Mouse (Mus musculus) C2C12 (cell line): ENCODE results near the gene Rims3. TPM values are rescaled to one million over a fixed set of nuclear protein-coding genes. Genes with fewer than 3 reads are reported as not detected.

Experiments
- H3K27me3 ChIP-seq: one replicate; pipeline ENCODE4 v1.6.1; 2011; ENCODE audit not compliant: control insufficient read depth, insufficient read depth, insufficient read length
- H3K36me3 ChIP-seq: one replicate; pipeline ENCODE4 v1.6.1; 2011; ENCODE audit not compliant: control insufficient read depth, insufficient read depth
- H3K4me3 ChIP-seq: one replicate; pipeline ENCODE4 v1.5.1; 2011; ENCODE audit warnings: mild to moderate bottlenecking, control low read depth; ENCODE audit not compliant: poor library complexity, insufficient read depth, severe bottlenecking
- H3K79me2 ChIP-seq: one replicate; pipeline ENCODE4 v1.6.1; 2011; ENCODE audit not compliant: control insufficient read depth, insufficient read depth
- H3K79me3 ChIP-seq: one replicate; pipeline ENCODE4 v1.6.1; 2011; ENCODE audit warnings: low read depth, control low read depth
- H3ac ChIP-seq: one replicate; pipeline ENCODE3; 2011; ENCODE audit warnings: low read depth; ENCODE audit not compliant: control insufficient read depth, insufficient read length
- CEBPB ChIP-seq: IDR thresholded peaks from one replicate; pipeline ENCODE4 v1.6.1; 2011; ENCODE audit warnings: low read depth, mild to moderate bottlenecking, control low read depth, moderate library complexity
- CTCF ChIP-seq: IDR thresholded peaks from one replicate; pipeline ENCODE4 v1.5.1; 2011; ENCODE audit not compliant: control insufficient read depth, insufficient read depth, insufficient read length
- FOSL1 ChIP-seq: IDR thresholded peaks from one replicate; pipeline ENCODE4 v1.8.0; 2011; ENCODE audit warnings: mild to moderate bottlenecking, low read length; ENCODE audit not compliant: poor library complexity, insufficient read depth, severe bottlenecking
- MAX ChIP-seq: IDR thresholded peaks from one replicate; pipeline ENCODE4 v1.6.1; 2011; ENCODE audit warnings: mild to moderate bottlenecking, control low read depth
- MYOD1 ChIP-seq: IDR thresholded peaks from one replicate; pipeline ENCODE4 v1.6.1; 2011; ENCODE audit warnings: low read depth; ENCODE audit not compliant: control insufficient read depth, insufficient read length
- MYOG ChIP-seq: IDR thresholded peaks from one replicate; pipeline ENCODE4 v1.6.1; 2011; ENCODE audit not compliant: control insufficient read depth, insufficient read length; ENCODE audit errors: extremely low read depth
- USF1 ChIP-seq: IDR thresholded peaks from one replicate; pipeline ENCODE4 v1.6.1; 2011; ENCODE audit warnings: low read depth, mild to moderate bottlenecking, control low read depth, moderate library complexity
- long read RNA-seq, 2 experiments: library from polyadenylated mRNA; unstranded; transcript quantifications; one replicate each; pipeline ENCODE4 v2.0.0; 2019 to 2020
- polyA plus RNA-seq: library from polyadenylated mRNA; unstranded; fragments of >200 nt; fragmentation: generic; extraction: Trizol; gene quantifications from one replicate; pipeline ENCODE4 v1.2.1, GENCODE M21; 2012; ENCODE audit warnings: missing spikeins

The Rims3 gene
- polyA plus RNA-seq, result 0.01 TPM
- long read RNA-seq, experiment 1, result 0 reads
- long read RNA-seq, experiment 2, result 0 reads

DNA sequence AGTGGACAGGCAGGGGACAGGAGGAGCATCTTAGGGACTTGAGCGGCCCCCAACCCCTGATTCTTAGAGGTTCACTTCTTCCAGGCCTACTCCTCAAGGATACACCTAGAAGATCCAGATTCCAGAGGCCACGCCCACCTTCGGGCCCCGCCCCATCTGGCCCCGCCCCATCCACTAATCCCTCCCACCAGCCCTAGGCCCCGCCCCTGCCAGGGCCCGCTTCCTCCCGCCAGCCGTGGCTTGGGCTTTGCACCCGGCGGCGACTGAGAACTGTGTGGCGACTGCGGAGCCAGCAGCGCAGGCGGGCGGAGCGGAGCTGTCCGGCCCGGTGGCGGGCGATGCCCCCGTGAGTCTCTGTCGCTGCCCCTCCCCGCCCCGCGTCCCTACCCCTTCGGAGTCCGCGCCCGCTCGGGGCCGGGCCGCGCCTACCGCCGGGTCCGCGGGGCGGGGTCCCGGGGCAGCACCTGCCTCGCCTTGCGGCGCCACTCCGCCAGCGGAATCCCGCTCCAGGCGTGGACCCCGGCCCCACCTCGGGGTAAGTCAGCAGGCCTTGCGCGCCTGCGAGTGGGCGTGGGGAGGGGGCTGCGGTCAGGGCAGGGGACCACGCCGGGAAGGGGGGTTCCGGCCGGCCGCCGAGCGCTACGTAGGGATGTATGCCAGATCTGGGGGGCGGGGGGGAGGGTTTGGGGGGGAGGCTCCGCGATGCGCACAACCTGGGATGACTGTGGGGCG is at the start of gene Rims3:
Rims3 (plus strand) TSS at position 229 of the 732 bp plus-strand sequence.
- no peaks in the 10 kb centered on the region for H3K79me3 ChIP-seq
- no peaks in the 10 kb centered on the region for H3K36me3 ChIP-seq
- peaks cover 14% of the 10 kb centered on the region for H3K27me3 ChIP-seq
- no peak within 1 kb of the TSS for H3ac ChIP-seq
- TF ChIP-seq MYOD1 (no peak), FOSL1 (no peak), CEBPB (no peak), CTCF (no peak), USF1 (no peak), MYOG (no peak), MAX (no peak)
- no peaks in the 10 kb centered on the region for H3K79me2 ChIP-seq
- no peak within 1 kb of the TSS for H3K4me3 ChIP-seq

DNA sequence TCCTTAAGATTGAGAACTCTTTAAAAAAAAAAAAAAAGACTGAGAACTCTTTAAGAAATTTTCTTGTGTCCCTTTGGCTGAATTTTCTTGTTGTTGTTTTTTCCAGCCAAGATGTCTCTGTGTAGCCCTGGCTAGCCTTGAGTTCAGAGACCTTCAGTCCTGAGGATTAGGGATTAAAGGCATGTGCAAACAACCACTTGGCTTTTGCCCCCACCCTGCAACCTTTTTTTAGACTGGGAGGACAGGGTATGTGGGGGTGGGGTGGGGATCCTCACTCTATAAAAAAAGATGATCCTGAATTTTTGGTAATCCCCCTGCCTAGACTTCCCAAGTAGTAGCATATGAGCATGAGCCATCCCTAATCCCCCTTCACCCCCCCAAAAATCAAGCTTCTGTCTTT is 48.8 kb upstream of the Rims3 start:
- TF ChIP-seq USF1 (no peak), CEBPB (no peak), MAX (no peak), MYOG (no peak), MYOD1 (no peak), CTCF (no peak)
- Histone ChIP-seq H3K79me3 (peaks cover 74% of the 10 kb centered on the region), H3K36me3 (no peaks in the 10 kb centered on the region), H3K79me2 (peaks cover 97% of the 10 kb centered on the region), H3ac (no peak overlapping the region), H3K4me3 (no peak overlapping the region), H3K27me3 (no peaks in the 10 kb centered on the region)

DNA sequence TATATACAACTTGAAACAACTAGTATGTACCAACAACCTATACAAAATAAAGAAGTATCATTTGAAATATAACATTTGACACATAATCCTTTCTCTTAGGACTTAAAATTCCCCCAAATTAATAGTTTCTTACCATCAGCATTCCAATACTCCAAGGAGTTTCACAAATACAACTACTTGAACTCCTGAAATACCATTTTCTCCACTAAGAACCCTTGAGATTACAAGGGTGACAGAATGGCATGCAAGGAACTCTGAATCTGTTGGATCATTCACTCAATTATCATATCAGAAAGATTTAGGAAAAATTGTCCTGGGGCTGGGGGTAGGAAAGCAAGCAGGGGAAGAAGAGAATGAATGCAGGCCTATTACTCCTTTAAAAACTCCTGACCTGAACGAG is 40.9 kb upstream of the Rims3 start:
- TF ChIP-seq CEBPB, result no peak
- TF ChIP-seq USF1, result no peak
- no peak for TF ChIP-seq CTCF
- TF ChIP-seq MYOG, result no peak
- no peak for TF ChIP-seq MAX
- TF ChIP-seq FOSL1, result no peak
- no peak for TF ChIP-seq MYOD1
- Histone ChIP-seq H3K27me3 (no peaks in the 10 kb centered on the region), H3K36me3 (no peaks in the 10 kb centered on the region)

DNA sequence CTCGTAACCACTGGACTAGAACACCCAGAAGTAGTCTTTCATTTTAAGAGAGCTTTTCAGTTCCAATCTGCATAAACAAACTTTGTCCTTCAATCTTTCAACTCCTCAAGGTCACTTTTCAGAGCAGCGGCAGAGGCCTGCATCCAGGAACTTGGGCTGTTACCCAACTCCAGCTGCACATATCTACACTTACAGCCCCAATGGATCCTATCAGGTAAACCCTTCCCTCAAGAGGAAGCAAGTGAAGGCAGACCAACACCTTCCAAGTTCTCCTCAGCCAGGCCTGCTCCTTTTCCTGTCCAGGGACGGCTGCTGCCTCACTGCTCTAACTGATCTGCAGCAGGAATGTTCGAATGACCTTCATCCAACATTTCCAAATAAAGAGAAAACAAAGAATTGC is 40.4 kb upstream of the Rims3 start:
- TF ChIP-seq MYOD1 (no peak), CTCF (no peak), USF1 (no peak), MAX (no peak), CEBPB (no peak), MYOG (no peak)
- Histone ChIP-seq H3K36me3 (no peaks in the 10 kb centered on the region), H3K79me3 (peaks cover 88% of the 10 kb centered on the region), H3K79me2 (peaks cover 99% of the 10 kb centered on the region), H3ac (no peak overlapping the region), H3K27me3 (no peaks in the 10 kb centered on the region), H3K4me3 (no peak overlapping the region)

More for the DNA sequence above, 40.9 kb upstream of the Rims3 start:
- peaks cover 87% of the 10 kb centered on the region for H3K79me3 ChIP-seq
- H3ac ChIP-seq, result no peak overlapping the region
- no peak overlapping the region for H3K4me3 ChIP-seq
- H3K79me2 ChIP-seq, result peaks cover 99% of the 10 kb centered on the region

DNA sequence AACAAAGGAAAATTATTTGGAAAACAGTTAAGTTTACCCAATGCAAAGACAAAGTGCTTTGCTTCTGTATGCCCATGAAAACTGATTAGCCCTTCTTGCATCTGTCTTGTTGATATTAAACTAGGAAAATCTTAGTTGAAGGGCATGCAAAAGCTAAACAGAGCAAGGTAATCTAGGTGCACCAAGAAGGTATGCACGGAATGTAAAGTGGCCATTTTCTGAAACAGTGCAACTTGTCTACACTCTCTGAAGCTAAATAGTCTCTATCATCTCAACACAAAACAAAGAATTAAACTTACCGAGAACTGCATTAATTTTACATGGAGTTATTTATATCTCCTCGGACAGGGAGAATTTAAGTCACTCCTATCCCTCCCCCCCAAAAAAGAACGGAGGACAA is 39.5 kb upstream of the Rims3 start:
- H3K4me3 ChIP-seq, result no peak overlapping the region
- no peaks in the 10 kb centered on the region for H3K36me3 ChIP-seq
- peaks cover 99% of the 10 kb centered on the region for H3K79me2 ChIP-seq
- no peak overlapping the region for H3ac ChIP-seq
- no peak for TF ChIP-seq MYOG
- no peak for TF ChIP-seq CEBPB
- TF ChIP-seq FOSL1, result no peak
- no peak for TF ChIP-seq MYOD1
- TF ChIP-seq MAX, result no peak
- TF ChIP-seq CTCF, result no peak
- TF ChIP-seq USF1, result no peak
- peaks cover 86% of the 10 kb centered on the region for H3K79me3 ChIP-seq
- no peaks in the 10 kb centered on the region for H3K27me3 ChIP-seq

DNA sequence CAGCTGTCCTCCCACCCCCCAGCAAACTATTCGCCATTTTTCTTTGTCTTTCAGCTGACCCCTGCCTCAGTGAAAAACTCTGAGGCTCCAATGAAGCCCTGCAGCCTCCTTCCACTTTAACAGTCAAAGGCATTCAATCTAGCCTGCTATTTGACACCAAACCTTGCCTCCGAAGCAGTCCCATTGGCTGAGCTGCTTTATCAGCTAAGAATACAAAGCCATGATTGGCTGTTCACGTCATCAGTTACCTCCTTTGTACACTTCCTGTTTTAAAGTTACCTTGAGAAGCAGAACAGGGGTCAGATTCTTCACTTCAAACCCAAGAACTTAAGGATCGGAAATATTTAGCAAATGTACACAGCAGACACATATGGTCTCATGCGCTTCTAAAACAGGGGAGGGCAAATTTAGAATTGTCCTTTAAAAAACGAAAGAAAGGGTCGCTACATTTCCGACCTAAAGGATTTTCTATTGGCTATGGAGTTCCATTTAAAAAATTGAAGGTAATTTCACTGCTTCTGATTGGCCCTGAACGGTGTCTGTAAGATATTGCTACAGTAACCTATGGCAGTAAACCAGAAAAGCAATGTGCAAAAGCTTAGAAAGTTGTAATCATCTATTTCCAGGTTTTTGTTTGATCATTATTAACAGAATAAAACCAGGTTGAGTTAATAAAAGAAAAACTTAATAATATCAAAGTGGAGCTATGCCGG is 38.8 kb upstream of the Rims3 start:
- TF ChIP-seq CTCF, result no peak
- no peak for TF ChIP-seq MYOD1
- TF ChIP-seq USF1, result no peak
- no peak for TF ChIP-seq FOSL1
- TF ChIP-seq MAX, result no peak
- TF ChIP-seq CEBPB, result no peak
- TF ChIP-seq MYOG, result no peak
- Histone ChIP-seq H3K4me3 (peak overlapping the region; percentile 25), H3K27me3 (no peaks in the 10 kb centered on the region), H3ac (no peak overlapping the region), H3K79me2 (peaks cover 99% of the 10 kb centered on the region), H3K36me3 (no peaks in the 10 kb centered on the region), H3K79me3 (peaks cover 87% of the 10 kb centered on the region)
